Mouse (Mus musculus) limb, embryonic 11.5 days (tissue): ENCODE results near the gene Fancc. TPM values are rescaled to one million over a fixed set of nuclear protein-coding genes. Genes with fewer than 3 reads are reported as not detected.

ENCODE experiments used
- ATAC-seq: fragments of 200-750 bp; cut with Nextera tagmentation; 2 replicates; pipeline ENCODE4 v1.8.0; 2017; ENCODE audit warnings: low read depth; ENCODE audit not compliant: insufficient number of reproducible peaks, low FRiP score, low TSS enrichment
- DNase-seq: peaks from one replicate; pipeline ENCODE4 v3.0.0-alpha.2; 2015; ENCODE audit warnings: low spot score
- H3K27ac ChIP-seq: fragments of 300-500 bp; sonication (generic); replicated peaks from 2 replicates; pipeline ENCODE4 v1.5.1; 2014; ENCODE audit warnings: low read depth, mild to moderate bottlenecking, low read length
- H3K27me3 ChIP-seq: fragments of 300-500 bp; sonication (generic); 2 replicates; pipeline ENCODE4 v1.6.1; 2014; ENCODE audit warnings: mild to moderate bottlenecking, low read length, mixed read lengths; ENCODE audit not compliant: control insufficient read depth, insufficient read depth
- H3K36me3 ChIP-seq: fragments of 300-500 bp; sonication (generic); 2 replicates; pipeline ENCODE4 v1.6.1; 2014; ENCODE audit warnings: mild to moderate bottlenecking, low read length, moderate library complexity, mixed read lengths; ENCODE audit not compliant: control insufficient read depth, insufficient read depth
- H3K4me1 ChIP-seq: fragments of 300-500 bp; sonication (generic); 2 replicates; pipeline ENCODE4 v1.6.1; 2014; ENCODE audit warnings: low read length, mixed read lengths; ENCODE audit not compliant: control insufficient read depth, insufficient read depth
- H3K4me2 ChIP-seq: fragments of 300-500 bp; sonication (generic); 2 replicates; pipeline ENCODE4 v1.6.1; 2014; ENCODE audit warnings: low read depth, mild to moderate bottlenecking, moderate library complexity; ENCODE audit not compliant: severe bottlenecking
- H3K4me3 ChIP-seq: fragments of 300-500 bp; sonication (generic); 2 replicates; pipeline ENCODE4 v1.5.1; 2014; ENCODE audit warnings: low read depth, low read length
- H3K9ac ChIP-seq: fragments of 300-500 bp; sonication (generic); 2 replicates; pipeline ENCODE4 v1.6.1; 2014; ENCODE audit warnings: mild to moderate bottlenecking, low read length
- H3K9me3 ChIP-seq: fragments of 300-500 bp; sonication (generic); 2 replicates; pipeline ENCODE4 v1.6.1; 2016; ENCODE audit warnings: low read length; ENCODE audit not compliant: control insufficient read depth
- WGBS: fragments of 180-500 bp; shearing (Covaris S2); extraction: QIAGEN DNeasy Blood & Tissue Kit; methylation state at CpG from one replicate; pipeline ENCODE4 v1.1.7; 2014; 5-methylcytosine and 5-hydroxymethylcytosine counted together
- microRNA counts: library from miRNA; unstranded; fragments of <30 nt; microRNA quantifications from one replicate; lab custom pipeline; 2016
- microRNA-seq: library from miRNA; unstranded; fragments of <30 nt; microRNA quantifications from one replicate; pipeline ENCODE4, GENCODE M21; 2016
- polyA plus RNA-seq: library from polyadenylated mRNA; unstranded; fragments of >200 nt; fragmentation: Nextera tagmentation; extraction: Ambion mirVana; gene quantifications from 2 replicates; pipeline ENCODE4 v1.2.1, GENCODE M21; 2014

Gene Fancc
- polyA plus RNA-seq, 1 experiment from 2014 or later: 25.5 TPM

DNA sequence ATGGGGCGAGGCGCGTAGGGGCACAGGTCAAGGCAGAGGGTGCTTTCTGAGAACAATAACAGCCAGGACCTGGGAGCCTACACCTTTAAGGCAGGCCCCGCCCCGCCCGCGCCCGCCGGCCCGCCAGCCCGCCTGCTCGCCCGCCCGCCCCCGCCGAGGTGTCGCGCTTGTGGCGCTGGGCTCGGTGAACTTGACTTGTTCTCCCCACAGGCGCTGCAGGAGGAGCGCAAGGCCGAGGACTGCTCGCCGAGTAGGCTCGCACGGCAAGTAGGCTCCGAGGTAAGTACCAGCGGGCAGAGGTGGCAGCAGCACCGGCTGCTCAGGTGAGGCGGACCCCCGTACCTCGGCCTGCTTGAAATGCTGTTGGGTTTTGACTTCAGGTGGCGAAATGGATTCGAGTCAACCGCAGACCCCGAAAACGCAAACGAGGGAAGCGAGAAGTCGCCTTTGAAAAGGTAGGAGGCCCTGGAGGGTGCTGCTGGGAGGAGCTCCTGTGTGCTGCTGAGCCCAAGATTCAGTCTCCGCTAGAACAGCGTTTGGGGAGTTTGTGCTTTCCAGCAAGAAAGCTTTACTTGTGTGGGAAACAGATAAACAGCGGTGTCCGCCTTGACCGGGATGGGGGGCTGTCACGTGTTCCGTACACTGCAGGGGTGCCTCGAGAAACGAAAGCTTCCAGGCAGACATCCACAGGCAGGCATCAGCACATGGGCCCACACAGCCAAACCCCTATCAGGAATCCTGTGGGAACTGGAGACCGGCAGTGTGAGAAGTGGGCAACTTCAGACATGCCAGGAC, 257.0 kb downstream of the Fancc start:
- H3K4me1 ChIP-seq: peaks cover 24% of the 10 kb centered on the region

DNA sequence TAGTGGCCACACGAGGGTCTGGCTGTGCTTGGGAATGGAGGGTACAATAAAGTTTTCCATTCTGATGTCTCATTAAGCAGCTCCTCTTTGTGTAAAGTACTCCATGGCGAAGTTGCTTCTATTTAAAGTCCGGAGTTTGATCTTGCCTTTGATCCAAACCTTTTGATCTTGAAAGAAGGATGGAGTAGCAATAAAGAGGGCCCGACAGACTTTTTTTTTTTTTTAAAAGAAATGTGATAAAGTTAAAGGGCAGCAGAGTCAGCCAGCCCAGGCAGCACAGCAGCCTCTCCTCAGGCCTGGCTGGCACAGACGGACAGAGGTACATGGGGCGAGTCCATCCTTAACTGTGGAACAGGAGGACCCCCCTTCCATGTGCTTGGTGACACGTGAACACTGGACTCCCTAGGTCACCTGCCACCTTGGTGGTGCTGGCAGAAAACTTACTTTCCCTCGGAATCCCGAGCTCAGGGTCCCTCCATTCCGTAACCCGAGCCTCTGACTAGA, 257.7 kb downstream of the Fancc start:
- peak overlapping the region; percentile 71 for H3K4me3 ChIP-seq
- WGBS: 2% methylated on average over 11 of the region's 11 CpGs
- H3K4me2 ChIP-seq: peak overlapping the region; percentile 78
- ATAC-seq (peak; percentile 20), DNase-seq (peak; percentile 72)
- H3K4me1 ChIP-seq: peaks cover 19% of the 10 kb centered on the region
- H3K36me3 ChIP-seq: no peaks in the 10 kb centered on the region
- H3K27me3 ChIP-seq: no peaks in the 10 kb centered on the region
- H3K27ac ChIP-seq: peak overlapping the region; percentile 93
- H3K9ac ChIP-seq: peak overlapping the region; percentile 93
- no peaks in the 10 kb centered on the region for H3K9me3 ChIP-seq

More for the DNA sequence above, 257.0 kb downstream of the Fancc start:
- Histone ChIP-seq H3K27me3 (no peaks in the 10 kb centered on the region), H3K4me2 (peak overlapping the region; percentile 78), H3K27ac (peak overlapping the region; percentile 93), H3K9ac (peak overlapping the region; percentile 93), H3K4me3 (peak overlapping the region; percentile 71), H3K9me3 (no peaks in the 10 kb centered on the region), H3K36me3 (no peaks in the 10 kb centered on the region)
- ATAC-seq (peak; percentile 85), DNase-seq (peak; percentile 87)
- under 1% methylated on average over 51 of the region's 51 CpGs for WGBS

DNA sequence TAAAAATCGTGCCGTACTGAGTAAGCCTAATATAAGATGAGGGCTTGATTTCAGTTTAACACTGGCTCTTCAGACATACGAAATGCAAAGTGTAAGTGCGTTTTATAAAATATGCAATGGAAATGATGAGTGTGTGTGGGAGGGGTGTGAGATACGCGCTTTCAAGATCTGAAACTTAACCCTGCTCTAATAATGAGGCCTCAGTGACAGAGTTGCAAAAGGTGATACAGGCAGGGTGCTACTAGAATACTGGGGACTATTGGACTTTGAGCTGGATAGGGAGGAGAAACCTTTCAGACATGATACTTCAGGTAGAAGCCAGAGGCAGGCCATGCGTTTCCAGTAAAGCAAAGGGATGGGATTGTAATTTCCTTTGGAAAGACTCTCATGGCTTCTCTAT, 259.0 kb downstream of the Fancc start:
- no peaks in the 10 kb centered on the region for H3K9me3 ChIP-seq
- no peak for ATAC-seq
- no peak for DNase-seq
- 88% methylated on average over 7 of the region's 7 CpGs for WGBS
- no peaks in the 10 kb centered on the region for H3K27me3 ChIP-seq
- H3K4me3 ChIP-seq: no peak overlapping the region
- no peak overlapping the region for H3K27ac ChIP-seq
- no peaks in the 10 kb centered on the region for H3K36me3 ChIP-seq
- H3K4me1 ChIP-seq: peaks cover 14% of the 10 kb centered on the region
- no peak overlapping the region for H3K9ac ChIP-seq
- H3K4me2 ChIP-seq: no peak overlapping the region

DNA sequence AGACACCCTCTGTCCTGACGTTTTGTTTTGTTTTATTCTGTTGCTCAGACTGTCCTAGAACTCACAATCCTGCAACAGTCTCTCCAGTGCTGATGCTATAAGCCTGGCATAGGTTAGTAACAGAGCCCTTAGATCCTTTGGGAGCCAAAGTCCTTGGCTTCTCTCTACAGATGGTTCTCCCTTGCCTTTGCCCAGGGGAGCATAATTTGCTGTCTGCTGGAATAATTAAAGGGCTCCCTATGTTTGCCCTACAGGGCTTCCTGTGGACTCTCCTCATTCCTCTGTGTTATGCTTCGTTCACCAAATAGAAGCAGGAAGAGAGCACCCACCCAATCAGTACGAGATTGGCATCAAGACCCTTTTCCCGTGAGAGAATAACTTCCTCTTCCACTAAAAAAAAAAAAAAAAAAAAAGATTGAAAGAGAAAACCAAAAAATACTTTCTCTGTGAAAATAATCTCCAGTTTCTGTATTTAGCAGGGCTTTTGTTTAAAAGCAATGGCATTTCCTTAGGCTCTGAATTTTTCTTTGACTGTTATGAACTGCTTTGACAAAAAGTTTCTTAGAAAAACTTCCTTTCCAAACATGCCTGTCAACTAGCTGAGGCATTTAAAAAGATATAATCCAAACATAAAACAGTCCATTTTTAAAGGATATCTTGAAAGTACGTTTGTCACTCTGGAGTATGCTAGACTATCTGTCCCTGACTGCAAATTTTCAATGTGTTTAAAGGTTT, 260.8 kb downstream of the Fancc start:
- Histone ChIP-seq H3K4me1 (no peaks in the 10 kb centered on the region; the same call in 1 of the 2 replicates), H3K9me3 (no peaks in the 10 kb centered on the region), H3K27me3 (no peaks in the 10 kb centered on the region), H3K4me2 (no peak overlapping the region), H3K4me3 (no peak overlapping the region), H3K27ac (no peak overlapping the region), H3K36me3 (no peaks in the 10 kb centered on the region), H3K9ac (no peak overlapping the region)
- DNase-seq (no peak), ATAC-seq (no peak)
- 49% methylated on average over 5 of the region's 5 CpGs for WGBS

DNA sequence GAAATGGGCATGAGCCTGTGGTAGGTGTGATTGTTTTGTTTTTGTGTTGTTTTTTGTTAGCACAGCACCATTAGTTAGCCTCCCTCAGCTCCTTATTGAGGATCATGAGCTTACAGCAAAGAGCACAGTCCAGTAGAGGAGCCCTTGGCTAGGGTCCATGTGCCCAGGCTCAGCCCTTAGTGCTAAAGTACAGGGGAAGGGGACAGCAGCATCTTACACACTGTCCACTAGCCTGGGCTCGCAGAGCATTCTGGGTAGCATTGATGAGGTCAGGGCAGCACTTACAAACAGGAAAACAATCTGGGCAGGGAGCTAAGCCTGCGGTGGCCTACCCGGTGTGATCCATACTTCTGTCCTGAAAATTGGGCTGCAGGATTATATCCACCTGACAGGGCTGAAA, 261.5 kb downstream of the Fancc start:
- DNase-seq (no peak), ATAC-seq (no peak)
- Histone ChIP-seq H3K27ac (no peak overlapping the region), H3K4me3 (no peak overlapping the region), H3K9ac (no peak overlapping the region), H3K4me1 (no peaks in the 10 kb centered on the region), H3K27me3 (no peaks in the 10 kb centered on the region), H3K4me2 (no peak overlapping the region), H3K36me3 (no peaks in the 10 kb centered on the region), H3K9me3 (no peaks in the 10 kb centered on the region)
- WGBS: 87% methylated on average over 3 of the region's 3 CpGs

MicroRNAs within 50 kb of the gene (microRNA counts, 519-probe panel; counts per million panel counts)
- 4,683 counts per million, percentile 75 among the panel's probes with 10 or more counts for microRNA mmu-miR-23b (lab: Ali Mortazavi, UCI)
- 4,520 counts per million, percentile 70 among the panel's probes with 10 or more counts for microRNA mmu-miR-24 (lab: Ali Mortazavi, UCI)
- microRNA mmu-miR-27b (lab: Ali Mortazavi, UCI): 3,647 counts per million, percentile 51 among the panel's probes with 10 or more counts

Small RNA genes within 50 kb of the gene (microRNA-seq; reads per million reads assigned to microRNA genes)
- 23,722 reads per million, percentile 97 among the genes with 10 or more reads in this experiment for gene Mir23b
- gene Mir24-1: not detected
- 2,429 reads per million, percentile 84 among the genes with 10 or more reads in this experiment for gene Mir27b
- gene Mir3074-1: not detected

Other genes with a start within 250 kb of the Fancc start
- 25.6 and 27.4 TPM in 2 replicates for gene Ptch1, start 76.3 kb upstream of the Fancc start, polyA plus RNA-seq